Mouse (Mus musculus) limb, embryonic 14.5 days (tissue): Measurements from ENCODE around the gene Rps18. TPM values are rescaled to one million over a fixed set of nuclear protein-coding genes. Genes with fewer than 3 reads are reported as not detected.

ENCODE experiments used
- ATAC-seq: fragments of 200-750 bp; cut with Nextera tagmentation; 2 replicates; pipeline ENCODE4 v1.8.0; 2017; ENCODE audit warnings: low read depth, moderate number of reproducible peaks, moderate TSS enrichment; ENCODE audit not compliant: low FRiP score
- DNase-seq: peaks from one replicate; pipeline ENCODE4 v3.0.0-alpha.2; 2015; ENCODE audit warnings: low spot score
- H3K27ac ChIP-seq: fragments of 300-500 bp; sonication (generic); replicated peaks from 2 replicates; pipeline ENCODE4 v1.5.1; 2014; ENCODE audit warnings: low read depth, mild to moderate bottlenecking, low read length, moderate library complexity, mixed read lengths
- H3K27me3 ChIP-seq: fragments of 300-500 bp; sonication (generic); 2 replicates; pipeline ENCODE4 v1.6.1; 2014; ENCODE audit warnings: low read length, mixed read lengths; ENCODE audit not compliant: control insufficient read depth, insufficient read depth
- H3K36me3 ChIP-seq: fragments of 300-500 bp; sonication (generic); 2 replicates; pipeline ENCODE4 v1.6.1; 2014; ENCODE audit warnings: mild to moderate bottlenecking, low read length, moderate library complexity, mixed read lengths; ENCODE audit not compliant: control insufficient read depth, insufficient read depth
- H3K4me1 ChIP-seq: fragments of 300-500 bp; sonication (generic); 2 replicates; pipeline ENCODE4 v1.6.1; 2014; ENCODE audit warnings: antibody characterized with exemption, low read length, mixed read lengths; ENCODE audit not compliant: control insufficient read depth, insufficient read depth
- H3K4me2 ChIP-seq: fragments of 300-500 bp; sonication (generic); replicated peaks from 2 replicates; pipeline ENCODE4 v1.6.1; 2014; ENCODE audit warnings: low read depth, mild to moderate bottlenecking, low read length, moderate library complexity; ENCODE audit not compliant: severe bottlenecking
- H3K4me3 ChIP-seq: fragments of 300-500 bp; sonication (generic); replicated peaks from 2 replicates; pipeline ENCODE4 v1.5.1; 2014; ENCODE audit warnings: low read length
- H3K9ac ChIP-seq: fragments of 300-500 bp; sonication (generic); 2 replicates; pipeline ENCODE4 v1.6.1; 2014; ENCODE audit warnings: mild to moderate bottlenecking, low read depth, low read length, moderate library complexity; ENCODE audit not compliant: severe bottlenecking
- H3K9me3 ChIP-seq: fragments of 300-500 bp; sonication (generic); 2 replicates; pipeline ENCODE4 v1.6.1; 2016; ENCODE audit warnings: low read length; ENCODE audit not compliant: control insufficient read depth
- POLR2A ChIP-seq: fragments of 200-500 bp; IDR thresholded peaks from 2 replicates; pipeline ENCODE4 v1.8.0; 2012; ENCODE audit warnings: inconsistent platforms, mild to moderate bottlenecking, moderate library complexity, borderline replicate concordance; ENCODE audit not compliant: insufficient read depth, insufficient read length; ENCODE audit errors: extremely low read depth
- WGBS: fragments of 180-500 bp; shearing (Covaris S2); extraction: QIAGEN DNeasy Blood & Tissue Kit; methylation state at CpG from one replicate; pipeline ENCODE4 v1.1.7; 2014; 5-methylcytosine and 5-hydroxymethylcytosine counted together
- polyA plus RNA-seq, 2 experiments: library from polyadenylated mRNA; depleted of rRNA in 1 of 2; stranded (reverse) in 1 of 2; unstranded in 1 of 2; fragments of >200 nt; fragmentation: Nextera tagmentation in 1 of 2; extraction: Ambion mirVana in 1 of 2; gene quantifications; 2 replicates each; pipeline versions ENCODE4 v1.2.1 to v1.2.3; 2012 to 2014

The Rps18 gene
- polyA plus RNA-seq, 2 experiments = 1,284 to 2,245 TPM

DNA sequence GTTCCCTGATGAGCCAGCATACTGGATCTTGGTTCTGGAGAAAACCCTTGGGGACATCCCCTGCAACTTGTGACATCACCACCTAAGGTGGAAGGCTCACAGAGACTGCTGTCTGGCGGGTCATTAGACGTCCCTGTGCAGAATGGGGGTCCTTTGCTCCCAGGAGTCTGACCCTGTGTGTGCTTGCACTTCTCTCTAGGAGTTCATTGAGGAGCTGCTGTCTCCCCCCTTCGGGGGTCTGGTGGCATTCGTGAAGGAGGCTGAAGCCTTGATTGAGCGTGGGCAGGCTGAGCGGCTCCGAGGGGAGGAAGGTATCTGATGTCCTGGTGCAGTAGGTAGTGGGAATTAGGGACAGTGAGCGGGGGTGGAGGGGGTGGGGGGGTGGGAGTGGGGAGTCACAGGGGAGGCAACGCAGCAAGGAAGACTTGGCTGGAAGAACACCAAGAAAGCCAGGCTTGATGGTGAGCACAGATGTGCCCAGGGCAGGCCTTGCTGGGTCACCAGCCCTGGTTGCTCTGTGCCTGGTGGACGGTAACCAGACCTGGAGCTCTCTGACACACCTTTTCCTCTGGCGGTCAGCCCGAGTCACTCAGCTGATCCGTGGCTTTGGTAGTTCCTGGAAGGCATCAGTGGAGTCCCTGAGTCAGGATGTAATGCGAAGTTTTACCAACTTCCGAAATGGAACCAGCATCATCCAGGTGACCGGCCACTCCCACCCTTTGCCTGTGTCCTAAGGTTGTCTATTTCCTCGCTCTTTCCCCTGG lies 9.5 kb upstream of the Rps18 start:
- Histone ChIP-seq H3K9me3 (no peaks in the 10 kb centered on the region), H3K27ac (no peak overlapping the region), H3K9ac (no peak overlapping the region), H3K27me3 (no peaks in the 10 kb centered on the region), H3K4me2 (no peak overlapping the region), H3K4me1 (no peaks in the 10 kb centered on the region), H3K36me3 (peaks cover 35% of the 10 kb centered on the region), H3K4me3 (no peak overlapping the region)
- DNase-seq (no peak), ATAC-seq (no peak)
- no peak for TF ChIP-seq POLR2A
- 91% methylated on average over 16 of the region's 17 CpGs for WGBS

DNA sequence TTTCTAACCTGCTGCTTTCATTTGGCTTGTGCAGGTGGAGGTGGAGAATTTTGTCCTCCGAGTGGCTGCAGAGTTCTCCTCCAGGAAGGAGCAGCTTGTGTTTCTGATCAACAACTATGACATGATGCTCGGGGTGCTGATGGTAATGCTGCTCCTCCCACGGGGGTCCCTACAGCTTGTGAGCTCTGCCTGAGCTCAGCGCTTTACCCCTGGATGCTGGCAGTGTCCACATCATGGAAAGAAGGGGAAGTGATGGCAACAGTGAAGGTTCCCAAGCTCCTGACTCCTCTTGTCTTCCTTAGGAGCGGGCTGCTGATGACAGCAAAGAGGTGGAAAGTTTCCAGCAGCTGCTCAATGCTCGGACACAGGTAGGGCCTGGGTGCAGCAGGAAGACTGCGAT lies 7.1 kb upstream of the Rps18 start:
- Histone ChIP-seq H3K9ac (no peak overlapping the region), H3K4me3 (no peak overlapping the region), H3K27ac (no peak overlapping the region), H3K9me3 (no peaks in the 10 kb centered on the region), H3K4me1 (no peaks in the 10 kb centered on the region), H3K27me3 (no peaks in the 10 kb centered on the region), H3K36me3 (peaks cover 59% of the 10 kb centered on the region), H3K4me2 (no peak overlapping the region)
- DNase-seq = no peak
- 95% methylated on average over 7 of the region's 7 CpGs for WGBS
- TF ChIP-seq POLR2A = no peak
- ATAC-seq = no peak

DNA sequence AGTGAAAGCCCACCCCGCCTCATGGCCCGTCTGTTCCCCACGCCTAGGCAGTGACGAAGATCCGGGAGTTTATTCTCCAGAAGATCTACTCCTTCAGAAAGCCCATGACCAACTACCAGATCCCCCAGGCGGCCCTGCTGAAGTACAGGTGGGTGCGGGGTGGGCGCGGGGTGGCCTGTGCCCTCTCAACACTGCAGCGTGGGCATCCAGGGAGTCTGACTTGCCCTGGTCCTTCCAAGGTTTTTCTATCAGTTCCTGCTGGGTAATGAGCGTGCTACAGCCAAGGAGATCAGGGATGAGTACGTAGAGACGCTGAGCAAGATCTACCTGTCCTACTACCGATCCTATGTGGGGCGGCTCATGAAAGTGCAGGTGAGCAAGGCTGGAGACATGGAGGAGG lies 4.1 kb upstream of the Rps18 start:
- WGBS = 89% methylated on average over 15 of the region's 15 CpGs
- no peak overlapping the region for H3K4me3 ChIP-seq
- no peak overlapping the region for H3K27ac ChIP-seq
- DNase-seq (no peak), ATAC-seq (no peak)
- H3K4me2 ChIP-seq = no peak overlapping the region
- no peak for TF ChIP-seq POLR2A
- H3K9me3 ChIP-seq = no peaks in the 10 kb centered on the region
- H3K27me3 ChIP-seq = no peaks in the 10 kb centered on the region
- no peak overlapping the region for H3K9ac ChIP-seq
- peaks cover 47% of the 10 kb centered on the region for H3K36me3 ChIP-seq
- H3K4me1 ChIP-seq = peaks cover 6% of the 10 kb centered on the region

- no peaks in the 10 kb centered on the region for H3K9me3 ChIP-seq
- 97% methylated on average over 13 of the region's 13 CpGs for WGBS
- ATAC-seq (no peak), DNase-seq (no peak)
- H3K27me3 ChIP-seq = no peaks in the 10 kb centered on the region
- H3K36me3 ChIP-seq = peaks cover 52% of the 10 kb centered on the region
- no peak for TF ChIP-seq POLR2A
- no peak overlapping the region for H3K9ac ChIP-seq
- no peak overlapping the region for H3K4me3 ChIP-seq
- no peak overlapping the region for H3K4me2 ChIP-seq
- H3K4me1 ChIP-seq = peaks cover 12% of the 10 kb centered on the region
- H3K27ac ChIP-seq = no peak overlapping the region
These were observed 3.3 kb upstream of the Rps18 start for GRCm38 (mm10) chr17:33959135-33959534.

DNA sequence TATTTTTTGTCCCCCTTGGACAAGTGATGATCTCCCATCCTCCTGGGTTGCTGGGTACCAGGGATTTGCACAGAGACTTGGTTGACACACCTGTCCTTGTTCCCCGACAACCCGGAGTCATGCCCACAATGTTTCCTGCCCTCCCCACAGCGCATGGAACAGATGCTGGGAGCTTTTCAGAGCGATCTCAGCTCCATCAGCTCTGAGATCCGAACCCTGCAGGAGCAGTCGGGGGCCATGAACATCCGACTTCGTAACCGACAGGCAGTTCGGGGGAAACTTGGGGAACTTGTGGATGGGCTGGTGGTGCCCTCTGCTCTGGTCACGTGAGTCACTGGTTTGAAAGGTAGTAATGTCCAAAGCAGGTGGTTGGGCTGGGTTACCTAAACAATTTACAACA lies 2.6 kb upstream of the Rps18 start:
- WGBS = 94% methylated on average over 11 of the region's 11 CpGs

More for the DNA sequence above, 2.6 kb upstream of the Rps18 start:
- peaks cover 56% of the 10 kb centered on the region for H3K36me3 ChIP-seq
- H3K4me3 ChIP-seq = no peak overlapping the region
- DNase-seq (no peak), ATAC-seq (no peak)
- no peaks in the 10 kb centered on the region for H3K9me3 ChIP-seq
- no peaks in the 10 kb centered on the region for H3K27me3 ChIP-seq
- no peak overlapping the region for H3K9ac ChIP-seq
- no peak overlapping the region for H3K27ac ChIP-seq
- no peak for TF ChIP-seq POLR2A
- no peak overlapping the region for H3K4me2 ChIP-seq
- peaks cover 17% of the 10 kb centered on the region for H3K4me1 ChIP-seq
